Mouse (Mus musculus): ENCODE data around the gene Arfip1. TPM values are rescaled to one million over a fixed set of nuclear protein-coding genes. Genes with fewer than 3 reads are reported as not detected.

Gene Arfip1
- polyA plus RNA-seq, 1 experiment from 2014 or later = 27.3 TPM

DNA sequence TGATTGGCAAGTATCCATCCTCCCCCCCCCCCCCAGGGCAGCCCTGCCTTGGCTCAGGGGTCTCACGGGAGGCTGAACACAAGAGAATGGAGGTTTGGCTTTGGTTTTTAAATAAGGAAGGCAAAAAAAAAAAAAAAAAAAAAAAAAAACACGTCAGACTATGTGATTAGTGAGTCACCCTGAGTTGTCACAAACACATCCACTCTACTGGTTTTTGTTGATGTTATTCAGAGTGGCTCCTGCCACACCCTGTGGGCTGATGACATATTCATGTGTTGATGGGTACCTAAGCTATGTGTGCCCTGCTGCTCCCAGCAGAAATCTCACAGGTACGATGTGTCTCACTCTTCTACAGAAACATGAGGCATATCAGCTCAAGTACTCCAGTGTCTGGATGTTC is 131.8 kb downstream of the Arfip1 start:
- no peak overlapping the region for H3K4me2 ChIP-seq (ENCODE audit: low read length)
- H3K4me1 ChIP-seq (ENCODE audit: control insufficient read depth, insufficient read depth, low read length) = no peaks in the 10 kb centered on the region
- ATAC-seq (ENCODE audit: low FRiP score, low TSS enrichment) (no peak), DNase-seq (no peak)
- H3K36me3 ChIP-seq (ENCODE audit: control insufficient read depth, insufficient read depth, low read length) = no peaks in the 10 kb centered on the region
- no peak overlapping the region for H3K27ac ChIP-seq (replicated peaks; ENCODE audit: low read depth, low read length)
- no peaks in the 10 kb centered on the region for H3K27me3 ChIP-seq (ENCODE audit: control insufficient read depth, insufficient read depth, low read length)
- H3K4me3 ChIP-seq (replicated peaks; ENCODE audit: low read depth, low read length) = no peak overlapping the region
- 43% methylated on average over 3 of the region's 3 CpGs for WGBS
- no peaks in the 10 kb centered on the region for H3K9me3 ChIP-seq (ENCODE audit: control insufficient read depth, low read length)
- no peak overlapping the region for H3K9ac ChIP-seq (replicated peaks; ENCODE audit: low read length)

- H3K27me3 ChIP-seq (ENCODE audit: control insufficient read depth, insufficient read depth, low read length) = no peaks in the 10 kb centered on the region
- H3K36me3 ChIP-seq (ENCODE audit: control insufficient read depth, insufficient read depth, low read length) = 0 out of 2 replicates have a peak, but pooled peaks cover 5% of the 10 kb centered on the region
- H3K4me2 ChIP-seq (ENCODE audit: low read length) = no peak overlapping the region
- no peaks in the 10 kb centered on the region for H3K9me3 ChIP-seq (ENCODE audit: control insufficient read depth, low read length)
- H3K27ac ChIP-seq (replicated peaks; ENCODE audit: low read depth, low read length) = no peak overlapping the region
- no peaks in the 10 kb centered on the region for H3K4me1 ChIP-seq (ENCODE audit: control insufficient read depth, insufficient read depth, low read length)
- H3K4me3 ChIP-seq (replicated peaks; ENCODE audit: low read depth, low read length) = no peak overlapping the region
- ATAC-seq (ENCODE audit: low FRiP score, low TSS enrichment) = no peak
- H3K9ac ChIP-seq (replicated peaks; ENCODE audit: low read length) = no peak overlapping the region
- DNase-seq = no peak
- 85% methylated on average over 9 of the region's 9 CpGs for WGBS
These were observed 133.4 kb downstream of the Arfip1 start for GRCm38 (mm10) chr3:84449015-84449414.

GRCm38 (mm10) chr3:84447803-84448202 is 134.6 kb downstream of the Arfip1 start:
- no peak overlapping the region for H3K9ac ChIP-seq (replicated peaks; ENCODE audit: low read length)
- 0 out of 2 replicates have a peak, but pooled peaks cover 5% of the 10 kb centered on the region for H3K36me3 ChIP-seq (ENCODE audit: control insufficient read depth, insufficient read depth, low read length)
- H3K9me3 ChIP-seq (ENCODE audit: control insufficient read depth, low read length) = no peaks in the 10 kb centered on the region
- H3K4me3 ChIP-seq (replicated peaks; ENCODE audit: low read depth, low read length) = no peak overlapping the region
- 63% methylated on average over 5 of the region's 5 CpGs for WGBS
- DNase-seq (no peak), ATAC-seq (ENCODE audit: low FRiP score, low TSS enrichment) (no peak)
- H3K27me3 ChIP-seq (ENCODE audit: control insufficient read depth, insufficient read depth, low read length) = no peaks in the 10 kb centered on the region
- H3K4me1 ChIP-seq (ENCODE audit: control insufficient read depth, insufficient read depth, low read length) = no peaks in the 10 kb centered on the region
- no peak overlapping the region for H3K4me2 ChIP-seq (ENCODE audit: low read length)
- no peak overlapping the region for H3K27ac ChIP-seq (replicated peaks; ENCODE audit: low read depth, low read length)

Other genes with a start within 250 kb of the Arfip1 start
- gene Fhdc1, start 102.2 kb downstream of the Arfip1 start, polyA plus RNA-seq (2014; fragmentation: Nextera tagmentation; extraction: Ambion mirVana) = 4.1 and 4.3 TPM in 2 replicates
- gene Tigd4, start 10.9 kb upstream of the Arfip1 start, polyA plus RNA-seq (2014; fragmentation: Nextera tagmentation; extraction: Ambion mirVana) = not detected in 2 replicates
- 1.0 and 1.1 TPM in 2 replicates for gene Tmem154, start 83.6 kb upstream of the Arfip1 start, polyA plus RNA-seq (2014; fragmentation: Nextera tagmentation; extraction: Ambion mirVana)
- 24.7 and 26.7 TPM in 2 replicates for gene Fbxw7, start 232.6 kb upstream of the Arfip1 start, polyA plus RNA-seq (2014; fragmentation: Nextera tagmentation; extraction: Ambion mirVana)